Mouse (Mus musculus) liver, embryonic 14.5 days (tissue): Measurements from ENCODE around the gene Dcps.

Experiments
- CTCF ChIP-seq: IDR thresholded peaks from 2 replicates; pipeline ENCODE4 v1.5.1; 2016; ENCODE audit warnings: antibody characterized with exemption, low read depth, control low read depth
- EP300 ChIP-seq: IDR thresholded peaks from 2 replicates; pipeline ENCODE4 v1.6.1; 2016; ENCODE audit warnings: antibody characterized with exemption, low read depth

DNA sequence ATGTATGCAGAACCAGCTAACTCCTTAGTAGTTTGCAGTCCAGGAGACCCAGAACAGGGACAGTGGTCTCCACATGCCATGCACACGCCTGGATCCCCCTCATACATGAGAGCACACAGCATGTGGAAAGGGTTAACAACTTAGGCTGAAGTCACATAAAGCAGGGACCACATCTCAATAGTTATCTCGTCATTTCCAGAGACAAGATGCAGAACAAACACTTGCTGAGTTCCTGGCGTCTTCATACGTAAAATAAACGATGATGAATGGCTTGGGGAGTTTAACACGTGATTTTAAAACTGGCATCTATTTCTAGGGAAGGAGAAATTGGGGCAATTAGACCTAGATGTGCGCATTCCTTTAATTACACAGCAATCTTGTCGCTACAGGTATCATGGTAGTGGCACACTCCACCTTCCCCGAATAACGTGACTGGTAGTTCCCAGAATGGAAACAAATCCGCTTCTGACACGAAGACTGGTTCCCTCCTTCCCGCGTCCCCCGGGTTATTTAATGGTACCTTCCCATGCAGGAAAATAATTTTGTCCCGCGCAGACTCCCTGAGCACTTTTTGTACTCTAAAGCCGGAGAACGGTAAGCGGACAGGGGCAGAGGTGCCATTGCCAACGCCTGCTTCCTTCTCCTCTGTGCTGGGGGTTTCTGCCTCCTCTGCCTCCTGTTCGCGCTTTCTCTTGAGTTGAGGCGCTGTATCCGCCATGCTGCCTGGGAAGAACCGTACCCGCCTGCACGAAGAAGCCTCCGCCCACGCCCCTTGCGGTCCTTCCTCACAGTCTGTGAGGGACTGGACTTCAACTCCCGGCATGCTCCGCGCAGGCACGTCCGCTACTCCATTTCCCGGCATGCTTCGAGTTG is at the start of gene Dcps:
- TF ChIP-seq CTCF (peak; percentile 64), EP300 (no peak)
